8 mouse cellular contexts compared by ENCODE assay signal in genomic region chr16:32078991-32079511, GRCm38 (mm10). TPM values are rescaled to one million over a fixed set of nuclear protein-coding genes. Genes with fewer than 3 reads are reported as not detected.
DNase-seq lines count a peak whose midpoint lies in the region; ATAC-seq and TF ChIP-seq lines count a peak whose summit lies in the region.

Gene Pak2, minus strand, starts transcription at chr16:32079342.

- WGBS in heart, embryonic 12.5 days, result under 1% methylated on average over 60 of the region's 60 CpGs
- WGBS in liver, embryonic 12.5 days (ENCODE audit: insufficient replicate concordance), result 1% methylated on average over 59 of the region's 60 CpGs
- whole genome bisulfite sequencing in stomach, embryonic 15.5 days, result under 1% methylated on average over 36 of the region's 60 CpGs

- peaks cover 51% of the 10 kb centered on the region for H3K79me2 ChIP-seq in C2C12 (ENCODE audit: control insufficient read depth, insufficient read depth)

- no peaks in the 10 kb centered on the region for H3K36me3 ChIP-seq in C2C12 (ENCODE audit: control insufficient read depth, insufficient read depth)
- H3K36me3 ChIP-seq in erythroblast, embryonic 14.5 days (ENCODE audit: control insufficient read depth), result no peaks in the 10 kb centered on the region; the same call in 1 of the 2 replicates
- peaks cover 5% of the 10 kb centered on the region for H3K36me3 ChIP-seq in heart, embryonic 12.5 days
- 0 out of 2 replicates have a peak, but pooled peaks cover 4% of the 10 kb centered on the region for H3K36me3 ChIP-seq in liver, embryonic 12.5 days
- H3K36me3 ChIP-seq in stomach, embryonic 15.5 days, result no peaks in the 10 kb centered on the region

- TF ChIP-seq POLR2A in brain, embryonic 14.5 days (IDR thresholded peaks at IDR 0.05; ENCODE audit: borderline replicate concordance, extremely low read depth, insufficient read depth, insufficient read length, poor library complexity, severe bottlenecking), result peak; percentile 94

- H3K9me3 ChIP-seq in erythroblast, embryonic 14.5 days (ENCODE audit: control insufficient read depth, low read length), result no peaks in the 10 kb centered on the region
- H3K9me3 ChIP-seq in heart, embryonic 12.5 days (replicated peaks), result no peaks in the 10 kb centered on the region
- H3K9me3 ChIP-seq in liver, embryonic 12.5 days (replicated peaks), result no peaks in the 10 kb centered on the region
- H3K9me3 ChIP-seq in stomach, embryonic 15.5 days, result no peaks in the 10 kb centered on the region

- no peaks in the 10 kb centered on the region for H3K27me3 ChIP-seq in C2C12 (ENCODE audit: control insufficient read depth, insufficient read depth, insufficient read length)
- H3K27me3 ChIP-seq in erythroblast, embryonic 14.5 days (ENCODE audit: control insufficient read depth), result no peaks in the 10 kb centered on the region
- H3K27me3 ChIP-seq in heart, embryonic 12.5 days (replicated peaks), result no peaks in the 10 kb centered on the region
- no peaks in the 10 kb centered on the region for H3K27me3 ChIP-seq in liver, embryonic 12.5 days (replicated peaks)
- H3K27me3 ChIP-seq in stomach, embryonic 15.5 days (replicated peaks), result no peaks in the 10 kb centered on the region

- peak within 1 kb of the TSS; percentile 84 for H3ac ChIP-seq in C2C12 (ENCODE audit: control insufficient read depth, insufficient read length, low read depth)

- peak within 1 kb of the TSS; percentile 60 for H3K4me3 ChIP-seq in C2C12 (ENCODE audit: insufficient read depth, poor library complexity, severe bottlenecking)
- peak within 1 kb of the TSS; percentile 93 for H3K4me3 ChIP-seq in erythroblast, embryonic 14.5 days (replicated peaks)
- peak within 1 kb of the TSS; percentile 71 for H3K4me3 ChIP-seq in heart, embryonic 12.5 days
- H3K4me3 ChIP-seq in liver, embryonic 12.5 days, result peak within 1 kb of the TSS; percentile 92
- H3K4me3 ChIP-seq in stomach, embryonic 15.5 days (replicated peaks), result peak within 1 kb of the TSS; percentile 98

- H3K4me1 ChIP-seq in erythroblast, embryonic 14.5 days (ENCODE audit: control insufficient read depth), result peaks cover 28% of the 10 kb centered on the region
- H3K4me1 ChIP-seq in heart, embryonic 12.5 days (replicated peaks), result peaks cover 14% of the 10 kb centered on the region
- peaks cover 27% of the 10 kb centered on the region for H3K4me1 ChIP-seq in liver, embryonic 12.5 days
- H3K4me1 ChIP-seq in stomach, embryonic 15.5 days, result peaks cover 10% of the 10 kb centered on the region

- peak; percentile 93 for DNase-seq in brain, embryonic 14.5 days (ENCODE audit: low read depth)
- DNase-seq in kidney, postnatal 10 days, result peak; percentile 94
- peak; percentile 86 to 89 for DNase-seq in natural killer cell, adult 2 months (ENCODE audit: low spot score in 2 of 2)

- peaks cover 48% of the 10 kb centered on the region for H3K79me3 ChIP-seq in C2C12 (ENCODE audit: low read depth)

- ATAC-seq in heart, embryonic 12.5 days (ENCODE audit: insufficient number of reproducible peaks, low FRiP score), result peak; percentile 96
- ATAC-seq in liver, embryonic 12.5 days, result peak; percentile 96
- peak; percentile 94 for ATAC-seq in stomach, embryonic 15.5 days (ENCODE audit: insufficient read depth, low FRiP score, low read depth)

- H3K27ac ChIP-seq in heart, embryonic 12.5 days (ENCODE audit: poor library complexity, severe bottlenecking), result peak within 1 kb of the TSS; percentile 95
- H3K27ac ChIP-seq in liver, embryonic 12.5 days, result peak within 1 kb of the TSS; percentile 98
- H3K27ac ChIP-seq in stomach, embryonic 15.5 days, result peak within 1 kb of the TSS; percentile 97

- H3K9ac ChIP-seq in heart, embryonic 12.5 days, result peak within 1 kb of the TSS; percentile 96
- H3K9ac ChIP-seq in liver, embryonic 12.5 days, result peak within 1 kb of the TSS; percentile 98
- peak within 1 kb of the TSS; percentile 99 for H3K9ac ChIP-seq in stomach, embryonic 15.5 days

- TF ChIP-seq CTCF in C2C12 (IDR thresholded peaks at IDR 0.05; ENCODE audit: control insufficient read depth, insufficient read depth, insufficient read length), result no peak
- TF ChIP-seq CTCF in brain, embryonic 14.5 days (IDR thresholded peaks at IDR 0.05; ENCODE audit: borderline replicate concordance, extremely low read depth, insufficient read depth, insufficient read length), result no peak

- peak within 1 kb of the TSS; percentile 73 for H3K4me2 ChIP-seq in heart, embryonic 12.5 days
- H3K4me2 ChIP-seq in liver, embryonic 12.5 days, result peak within 1 kb of the TSS; percentile 71
- peak within 1 kb of the TSS; percentile 59 for H3K4me2 ChIP-seq in stomach, embryonic 15.5 days

TF ChIP-seq in C2C12, 6 proteins besides CTCF, POLR2A, EP300 and RAD21:
- TF ChIP-seq CEBPB (IDR thresholded peaks at IDR 0.05; ENCODE audit: low read depth), result no peak
- TF ChIP-seq MYOD1 (IDR thresholded peaks at IDR 0.05; ENCODE audit: control insufficient read depth, insufficient read length, low read depth), result no peak
- TF ChIP-seq FOSL1 (IDR thresholded peaks at IDR 0.05; ENCODE audit: insufficient read depth, low read length, poor library complexity, severe bottlenecking), result no peak
- TF ChIP-seq MAX (IDR thresholded peaks at IDR 0.05), result no peak
- no peak for TF ChIP-seq MYOG (IDR thresholded peaks at IDR 0.05; ENCODE audit: control insufficient read depth, extremely low read depth, insufficient read length)
- TF ChIP-seq USF1 (IDR thresholded peaks at IDR 0.05; ENCODE audit: low read depth), result no peak

RNA-seq across cellular contexts. Expression of gene Pak2, which starts in this region (rescaled TPM):
- polyA plus RNA-seq in C2C12 (2012; fragmentation: generic; extraction: Trizol), result 16.4 TPM
- polyA plus RNA-seq in brain, embryonic 14.5 days (2012; rRNA removed), result 30.7 and 39.0 TPM in 2 replicates
- polyA plus RNA-seq in erythroblast, embryonic 14.5 days (2012), result 0.41 and 0.52 TPM in 2 replicates
- polyA plus RNA-seq in heart, embryonic 12.5 days (2016; fragmentation: Nextera tagmentation; extraction: Ambion mirVana), result 34.8 and 36.2 TPM in 2 replicates
- polyA plus RNA-seq in liver, embryonic 12.5 days (2016; fragmentation: Nextera tagmentation; extraction: Ambion mirVana), result 17.7 and 18.3 TPM in 2 replicates
- polyA plus RNA-seq in stomach, embryonic 15.5 days (2015; fragmentation: Nextera tagmentation; extraction: Ambion mirVana), result 33.6 and 36.6 TPM in 2 replicates

Comparison
In these comparisons a context has a peak if more than half of its experiments do, and no peak if none do; other contexts are left out.
1. Peak in every context shown above with its lines: DNase-seq, ATAC-seq, H3K4me3 ChIP-seq and H3K27ac ChIP-seq.
2. RNA of gene Pak2 (polyA plus RNA-seq): 30.7 to 39.0 TPM in brain, embryonic 14.5 days, 34.8 to 36.2 TPM in heart, embryonic 12.5 days, 33.6 to 36.6 TPM in stomach, embryonic 15.5 days, 17.7 to 18.3 TPM in liver, embryonic 12.5 days and 16.4 TPM in C2C12 (single experiment); 0.41 to 0.52 TPM in erythroblast, embryonic 14.5 days; every median in the first group is over 10 times any median in the second.